Comparison of ENCODE assay signal across 23 mouse cellular contexts in genomic region chr6:4158293-4158692, GRCm38 (mm10).
"Had no signal": no experiment of that assay in that cellular context is flagged by ENCODE, and none has a peak within 500 bp of the region (broad histone marks: within the 10 kb centered on the region; RNA-seq: fewer than 3 reads in every experiment).

No protein-coding gene starts in this region.

- H3K4me2 ChIP-seq: limb, embryonic 12.5 days; limb, embryonic 13.5 days; limb, embryonic 15.5 days; liver, embryonic 11.5 days; liver, embryonic 12.5 days; liver, embryonic 13.5 days; liver, embryonic 15.5 days; lung, embryonic 14.5 days; lung, embryonic 15.5 days; midbrain, embryonic 11.5 days; midbrain, embryonic 12.5 days; midbrain, embryonic 13.5 days; midbrain, embryonic 15.5 days; neural tube, embryonic 12.5 days had no signal

- H3K27me3 ChIP-seq: limb, embryonic 12.5 days; limb, embryonic 13.5 days; limb, embryonic 15.5 days; liver, embryonic 12.5 days; liver, embryonic 13.5 days; liver, embryonic 15.5 days; lung, embryonic 15.5 days; megakaryocyte, embryonic 14.5 days; midbrain, embryonic 12.5 days; midbrain, embryonic 13.5 days; midbrain, embryonic 15.5 days; neural tube, embryonic 12.5 days had no signal

- H3K4me1 ChIP-seq: limb, embryonic 10.5 days; limb, embryonic 12.5 days; limb, embryonic 13.5 days; limb, embryonic 15.5 days; liver, embryonic 12.5 days; liver, embryonic 13.5 days; liver, embryonic 15.5 days; lung, embryonic 15.5 days; megakaryocyte, embryonic 14.5 days; midbrain, embryonic 10.5 days; midbrain, embryonic 12.5 days; midbrain, embryonic 13.5 days; midbrain, embryonic 15.5 days; neural tube, embryonic 12.5 days had no signal

- H3K9ac ChIP-seq: limb, embryonic 12.5 days; limb, embryonic 13.5 days; limb, embryonic 15.5 days; liver, embryonic 12.5 days; liver, embryonic 13.5 days; liver, embryonic 14.5 days; liver, embryonic 15.5 days; liver, postnatal 0 days; lung, embryonic 14.5 days; lung, embryonic 15.5 days; midbrain, embryonic 12.5 days; midbrain, embryonic 13.5 days; midbrain, embryonic 15.5 days; neural tube, embryonic 12.5 days had no signal

- H3K36me3 ChIP-seq: limb, embryonic 10.5 days; limb, embryonic 12.5 days; limb, embryonic 13.5 days; limb, embryonic 15.5 days; liver, embryonic 12.5 days; liver, embryonic 13.5 days; liver, embryonic 15.5 days; lung, embryonic 15.5 days; midbrain, embryonic 10.5 days; midbrain, embryonic 12.5 days; midbrain, embryonic 13.5 days; midbrain, embryonic 15.5 days; neural tube, embryonic 12.5 days had no signal

- H3K27ac ChIP-seq: limb, embryonic 10.5 days; limb, embryonic 12.5 days; limb, embryonic 13.5 days; limb, embryonic 15.5 days; liver, embryonic 12.5 days; liver, embryonic 13.5 days; liver, embryonic 14.5 days; liver, embryonic 15.5 days; lung, embryonic 15.5 days; macrophage; midbrain, embryonic 10.5 days; midbrain, embryonic 12.5 days; midbrain, embryonic 13.5 days; midbrain, embryonic 15.5 days; neural tube, embryonic 12.5 days had no signal

- H3K9me3 ChIP-seq: limb, embryonic 10.5 days; limb, embryonic 12.5 days; limb, embryonic 13.5 days; limb, embryonic 15.5 days; liver, embryonic 12.5 days; liver, embryonic 13.5 days; liver, embryonic 15.5 days; lung, embryonic 15.5 days; megakaryocyte, embryonic 14.5 days; midbrain, embryonic 10.5 days; midbrain, embryonic 12.5 days; midbrain, embryonic 13.5 days; midbrain, embryonic 15.5 days; neural tube, embryonic 12.5 days had no signal

- H3K4me3 ChIP-seq: limb, embryonic 10.5 days; limb, embryonic 12.5 days; limb, embryonic 13.5 days; limb, embryonic 15.5 days; liver, embryonic 12.5 days; liver, embryonic 13.5 days; liver, embryonic 15.5 days; lung, embryonic 15.5 days; megakaryocyte, embryonic 14.5 days; midbrain, embryonic 10.5 days; midbrain, embryonic 12.5 days; midbrain, embryonic 13.5 days; midbrain, embryonic 15.5 days; myocyte; neural tube, embryonic 12.5 days had no signal

- ATAC-seq: liver, embryonic 12.5 days; liver, postnatal 0 days; lung, postnatal 0 days; midbrain, embryonic 13.5 days; midbrain, embryonic 15.5 days; midbrain, embryonic 16.5 days had no signal
